Mouse (Mus musculus) erythroblast, embryonic 14.5 days (primary cell): ENCODE measurements around the gene Scnn1g.

Experiments
- GATA1 ChIP-seq: IDR thresholded peaks from 2 replicates; pipeline ENCODE4 v1.6.1; 2012; ENCODE audit warnings: low read length, inconsistent platforms, mixed read lengths
- TAL1 ChIP-seq: IDR thresholded peaks from 3 replicates; pipeline ENCODE4 v1.6.1; 2012; ENCODE audit warnings: low read length, inconsistent platforms, mixed read lengths

- TF ChIP-seq GATA1 (no peak), TAL1 (no peak)
These were observed 68.2 kb downstream of the Scnn1g start for GRCm38 (mm10) chr7:121802471-121802870.
